Mouse (Mus musculus): ENCODE results near the gene Faf2. TPM values are rescaled to one million over a fixed set of nuclear protein-coding genes. Genes with fewer than 3 reads are reported as not detected.

Gene Faf2
- polyA plus RNA-seq, 1 experiment from 2014 or later, result 28.1 TPM

- peak overlapping the region; percentile 98 for H3K27ac ChIP-seq (ENCODE audit: low read depth)
- H3K4me2 ChIP-seq (ENCODE audit: low read depth, low read length), result peak overlapping the region; percentile 80
- no peaks in the 10 kb centered on the region for H3K9me3 ChIP-seq (ENCODE audit: low read length)
- WGBS (ENCODE audit: insufficient replicate concordance), result 7% methylated on average over 21 of the region's 21 CpGs
- H3K9ac ChIP-seq (replicated peaks), result peak overlapping the region; percentile 97
- H3K4me3 ChIP-seq (ENCODE audit: low read depth, low read length), result peak overlapping the region; percentile 97
- ATAC-seq (no peak), DNase-seq (peak; percentile 29)
- no peaks in the 10 kb centered on the region for H3K36me3 ChIP-seq (replicated peaks; ENCODE audit: insufficient read depth, low read length)
- H3K4me1 ChIP-seq (ENCODE audit: insufficient read depth), result peaks cover 30% of the 10 kb centered on the region
- no peaks in the 10 kb centered on the region for H3K27me3 ChIP-seq (ENCODE audit: insufficient read depth, low read length)
- TF ChIP-seq EP300 (IDR thresholded peaks at IDR 0.05; ENCODE audit: low read depth), result no peak
- no peak for TF ChIP-seq CTCF (IDR thresholded peaks at IDR 0.05; ENCODE audit: low read depth)
Observed at GRCm38 (mm10) chr13:54692711-54693557, 71.3 kb downstream of the Faf2 start.

GRCm38 (mm10) chr13:54693558-54694347 lies 72.2 kb downstream of the Faf2 start, which contains the start of gene Rnf44:
Rnf44 (minus strand) TSS chr13:54693907.
- Histone ChIP-seq H3K4me1 (ENCODE audit: insufficient read depth) (peaks cover 30% of the 10 kb centered on the region), H3K9ac (replicated peaks) (peak within 1 kb of the TSS; percentile 97), H3K9me3 (ENCODE audit: low read length) (no peaks in the 10 kb centered on the region), H3K4me2 (ENCODE audit: low read depth, low read length) (peak within 1 kb of the TSS; percentile 80), H3K27me3 (ENCODE audit: insufficient read depth, low read length) (no peaks in the 10 kb centered on the region), H3K27ac (ENCODE audit: low read depth) (peak within 1 kb of the TSS; percentile 98), H3K4me3 (ENCODE audit: low read depth, low read length) (peak within 1 kb of the TSS; percentile 97), H3K36me3 (replicated peaks; ENCODE audit: insufficient read depth, low read length) (no peaks in the 10 kb centered on the region)
- TF ChIP-seq EP300 (IDR thresholded peaks at IDR 0.05; ENCODE audit: low read depth) (peak; percentile 84; the same call in 1 of the 2 replicates), CTCF (IDR thresholded peaks at IDR 0.05; ENCODE audit: low read depth) (no peak)
- peak; percentile 95 for ATAC-seq
- peak; percentile 99 for DNase-seq
- WGBS (ENCODE audit: insufficient replicate concordance), result under 1% methylated on average over 81 of the region's 92 CpGs

GRCm38 (mm10) chr13:54694348-54695060 lies 72.9 kb downstream of the Faf2 start:
- peaks cover 30% of the 10 kb centered on the region for H3K4me1 ChIP-seq (ENCODE audit: insufficient read depth)
- H3K27ac ChIP-seq (ENCODE audit: low read depth), result peak overlapping the region; percentile 98
- no peak for TF ChIP-seq CTCF (IDR thresholded peaks at IDR 0.05; ENCODE audit: low read depth)
- TF ChIP-seq EP300 (IDR thresholded peaks at IDR 0.05; ENCODE audit: low read depth), result peak; percentile 43
- H3K4me2 ChIP-seq (ENCODE audit: low read depth, low read length), result peak overlapping the region; percentile 80
- no peaks in the 10 kb centered on the region for H3K36me3 ChIP-seq (replicated peaks; ENCODE audit: insufficient read depth, low read length)
- 12% methylated on average over 26 of the region's 26 CpGs for WGBS (ENCODE audit: insufficient replicate concordance)
- peak overlapping the region; percentile 97 for H3K4me3 ChIP-seq (ENCODE audit: low read depth, low read length)
- H3K27me3 ChIP-seq (ENCODE audit: insufficient read depth, low read length), result no peaks in the 10 kb centered on the region
- peak overlapping the region; percentile 67 for H3K9ac ChIP-seq (replicated peaks)
- no peaks in the 10 kb centered on the region for H3K9me3 ChIP-seq (ENCODE audit: low read length)
- ATAC-seq (peak; percentile 59), DNase-seq (no peak)

GRCm38 (mm10) chr13:54695479-54696230 lies 74.1 kb downstream of the Faf2 start:
- no peaks in the 10 kb centered on the region for H3K9me3 ChIP-seq (ENCODE audit: low read length)
- no peak for TF ChIP-seq EP300 (IDR thresholded peaks at IDR 0.05; ENCODE audit: low read depth)
- TF ChIP-seq CTCF (IDR thresholded peaks at IDR 0.05; ENCODE audit: low read depth), result no peak
- H3K27me3 ChIP-seq (ENCODE audit: insufficient read depth, low read length), result no peaks in the 10 kb centered on the region
- peaks cover 31% of the 10 kb centered on the region for H3K4me1 ChIP-seq (ENCODE audit: insufficient read depth)
- no peak overlapping the region for H3K9ac ChIP-seq (replicated peaks)
- no peak overlapping the region for H3K4me3 ChIP-seq (ENCODE audit: low read depth, low read length)
- no peaks in the 10 kb centered on the region for H3K36me3 ChIP-seq (replicated peaks; ENCODE audit: insufficient read depth, low read length)
- H3K4me2 ChIP-seq (ENCODE audit: low read depth, low read length), result no peak overlapping the region
- 0 out of 2 replicates have a peak overlapping the region, but pooled peaks have one; percentile 7 for H3K27ac ChIP-seq (ENCODE audit: low read depth)
- WGBS (ENCODE audit: insufficient replicate concordance), result 72% methylated on average over 11 of the region's 11 CpGs
- ATAC-seq (no peak), DNase-seq (no peak)

GRCm38 (mm10) chr13:54701243-54701642 lies 79.7 kb downstream of the Faf2 start, which contains the start of gene Cdhr2:
Cdhr2 (plus strand) TSS chr13:54701461.
- peak; percentile 86 for ATAC-seq
- TF ChIP-seq EP300 (IDR thresholded peaks at IDR 0.05; ENCODE audit: low read depth) (no peak), CTCF (IDR thresholded peaks at IDR 0.05; ENCODE audit: low read depth) (no peak)
- Histone ChIP-seq H3K27me3 (ENCODE audit: insufficient read depth, low read length) (no peaks in the 10 kb centered on the region), H3K9me3 (ENCODE audit: low read length) (no peaks in the 10 kb centered on the region), H3K9ac (replicated peaks) (no peak within 1 kb of the TSS; the same call in none of the 2 replicates), H3K27ac (ENCODE audit: low read depth) (no peak within 1 kb of the TSS; the same call in 1 of the 2 replicates), H3K4me1 (ENCODE audit: insufficient read depth) (peaks cover 19% of the 10 kb centered on the region), H3K4me2 (ENCODE audit: low read depth, low read length) (peak within 1 kb of the TSS; percentile 59), H3K36me3 (replicated peaks; ENCODE audit: insufficient read depth, low read length) (no peaks in the 10 kb centered on the region), H3K4me3 (ENCODE audit: low read depth, low read length) (peak within 1 kb of the TSS; percentile 37)
- peak; percentile 60 for DNase-seq
- WGBS (ENCODE audit: insufficient replicate concordance), result 54% methylated on average over 5 of the region's 5 CpGs

Data from liver, postnatal 0 days (tissue).